Mouse (Mus musculus): ENCODE results near the gene Ccdc174. TPM values are rescaled to one million over a fixed set of nuclear protein-coding genes. Genes with fewer than 3 reads are reported as not detected.

Ccdc174 gene
- polyA plus RNA-seq (2016; fragmentation: Nextera tagmentation; extraction: Ambion mirVana): 32.2 and 35.1 TPM in 2 replicates

DNA sequence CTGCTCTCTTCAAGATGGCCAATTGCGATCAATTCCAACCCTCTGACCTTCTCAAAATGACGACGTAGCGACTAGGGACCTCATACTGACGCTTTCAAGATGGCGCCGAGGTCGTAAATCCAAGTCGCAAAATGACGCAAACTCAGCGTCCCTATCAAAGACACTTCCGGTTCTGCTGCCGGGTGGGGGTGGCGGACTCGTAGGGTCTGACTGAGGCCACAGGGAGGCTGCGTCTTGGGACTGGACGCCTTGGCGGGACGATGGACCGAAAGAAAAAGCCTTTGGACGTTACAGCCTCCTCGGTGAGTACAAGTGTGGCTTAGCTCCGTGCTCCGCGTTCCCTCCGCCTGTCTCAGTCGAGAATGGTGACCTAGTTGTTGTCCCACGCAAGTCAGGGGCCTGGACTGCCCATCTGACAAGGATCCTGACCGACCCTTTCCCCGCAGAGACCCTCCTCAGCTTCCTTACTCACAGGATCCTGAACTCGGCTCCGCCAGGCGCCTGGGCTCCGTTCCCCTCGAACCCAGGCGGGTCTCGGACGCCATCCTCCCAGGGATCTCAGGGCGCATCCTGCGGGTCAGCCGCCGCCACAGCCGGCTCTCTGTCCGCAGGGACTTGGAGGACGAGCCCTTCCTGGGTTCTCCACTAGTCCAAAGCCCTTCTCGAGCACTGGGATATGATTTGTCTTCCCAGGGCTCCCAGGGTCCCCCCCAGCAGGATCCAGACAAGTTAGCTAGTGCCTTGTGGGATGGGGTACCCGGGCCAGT is at the start of gene Ccdc174:
Ccdc174 (plus strand) TSS at position 169 of the 767 bp plus-strand sequence.
- Histone ChIP-seq H3K9me3 (no peaks in the 10 kb centered on the region), H3K36me3 (peaks cover 32% of the 10 kb centered on the region), H3K27ac (peak within 1 kb of the TSS; percentile 92), H3K4me3 (peak within 1 kb of the TSS; percentile 75), H3K27me3 (ENCODE audit: insufficient read depth, poor library complexity, severe bottlenecking) (peaks cover 17% of the 10 kb centered on the region), H3K4me1 (replicated peaks) (peaks cover 18% of the 10 kb centered on the region)
- under 1% methylated on average over 47 of the region's 47 CpGs for WGBS
- DNase-seq (ENCODE audit: low spot score): peak; percentile 95

DNA sequence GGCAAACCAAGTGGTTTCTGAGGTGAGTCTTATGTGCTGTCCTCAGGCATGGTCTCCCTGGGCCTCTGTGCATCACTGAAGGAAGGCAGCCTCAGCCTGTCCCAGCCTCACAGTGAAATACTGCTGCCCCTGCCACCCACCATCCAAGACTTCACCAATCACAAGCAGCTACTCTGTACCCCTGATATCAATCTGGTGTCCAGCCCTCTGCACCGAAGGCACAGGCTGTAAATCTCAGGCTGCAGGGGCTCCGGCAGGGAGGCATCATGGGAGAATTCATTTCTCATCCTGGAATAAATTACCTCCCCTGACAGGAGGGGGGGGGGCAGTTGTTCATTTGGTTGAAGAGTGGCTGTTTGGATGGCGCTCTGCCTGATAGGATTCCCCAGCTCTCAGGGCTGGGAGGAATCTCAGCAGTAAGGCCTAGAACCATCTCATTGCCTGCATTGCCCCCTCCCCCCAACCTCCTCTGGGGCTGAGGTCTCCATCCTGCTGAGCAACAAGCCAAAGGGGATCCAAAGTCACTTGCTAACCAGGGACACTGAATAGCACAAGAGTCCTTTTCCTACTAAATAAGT is 44.9 kb upstream of the Ccdc174 start:
- no peaks in the 10 kb centered on the region for H3K9me3 ChIP-seq
- no peak overlapping the region for H3K27ac ChIP-seq
- no peak overlapping the region for H3K4me3 ChIP-seq
- WGBS: 88% methylated on average over 3 of the region's 3 CpGs
- peaks cover 12% of the 10 kb centered on the region; the same call in 1 of the 2 replicates for H3K27me3 ChIP-seq (ENCODE audit: insufficient read depth, poor library complexity, severe bottlenecking)
- no peaks in the 10 kb centered on the region for H3K36me3 ChIP-seq
- DNase-seq (ENCODE audit: low spot score): no peak
- H3K4me1 ChIP-seq (replicated peaks): peaks cover 1% of the 10 kb centered on the region

DNA sequence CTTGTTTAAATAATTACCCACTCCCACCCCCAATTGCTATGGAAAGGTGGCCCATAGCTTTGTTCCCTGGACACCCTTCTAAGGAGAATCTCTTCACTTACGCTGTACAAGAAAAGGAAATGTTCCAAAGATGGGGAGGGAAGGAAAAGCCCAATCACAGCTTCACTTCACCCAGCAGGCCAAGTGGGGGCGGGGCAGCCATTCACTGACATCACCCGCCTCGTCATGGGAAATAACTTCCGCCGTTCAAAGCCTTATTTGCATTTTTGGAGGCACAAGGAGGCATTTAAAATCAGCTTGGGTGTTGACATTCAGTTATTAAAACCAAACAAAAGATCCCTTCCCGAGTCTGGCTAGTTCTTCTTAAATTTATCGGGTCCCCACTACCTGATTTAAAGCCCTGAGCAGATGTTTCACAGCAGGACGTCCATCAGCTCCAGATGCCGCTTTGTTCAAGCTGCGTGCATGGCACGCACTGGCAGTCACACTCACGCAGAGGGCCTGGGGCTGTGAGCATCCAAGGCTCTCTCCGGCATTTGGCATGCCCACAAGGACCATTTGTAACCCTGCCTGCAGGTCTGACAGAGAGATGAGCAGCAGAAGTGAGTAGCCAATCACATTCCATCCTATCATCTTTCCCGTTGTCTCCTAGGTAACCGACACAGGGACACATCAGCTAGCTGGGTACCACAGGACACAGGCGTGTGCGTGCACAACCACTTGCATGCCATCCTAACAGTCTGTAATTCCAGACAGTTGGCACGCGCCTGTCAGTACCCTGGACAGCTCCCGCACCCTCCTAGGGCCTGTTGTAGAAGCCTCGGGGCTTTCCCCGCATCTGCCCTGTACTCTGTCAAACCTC is 38.6 kb upstream of the Ccdc174 start:
- Histone ChIP-seq H3K27me3 (ENCODE audit: insufficient read depth, poor library complexity, severe bottlenecking) (peaks cover 57% of the 10 kb centered on the region), H3K36me3 (no peaks in the 10 kb centered on the region), H3K27ac (peak overlapping the region; percentile 79), H3K9me3 (no peaks in the 10 kb centered on the region), H3K4me1 (replicated peaks) (peaks cover 35% of the 10 kb centered on the region), H3K4me3 (peak overlapping the region; percentile 39)
- DNase-seq (ENCODE audit: low spot score): peak; percentile 74
- 9% methylated on average over 23 of the region's 23 CpGs for WGBS

- whole genome bisulfite sequencing: 4% methylated on average over 46 of the region's 46 CpGs
- H3K27ac ChIP-seq: peak overlapping the region; percentile 66
- peak overlapping the region; percentile 66 for H3K4me3 ChIP-seq
- no peaks in the 10 kb centered on the region for H3K9me3 ChIP-seq
- DNase-seq (ENCODE audit: low spot score): peak; percentile 37
- peaks cover 81% of the 10 kb centered on the region for H3K27me3 ChIP-seq (ENCODE audit: insufficient read depth, poor library complexity, severe bottlenecking)
- H3K4me1 ChIP-seq (replicated peaks): peaks cover 37% of the 10 kb centered on the region
- H3K36me3 ChIP-seq: no peaks in the 10 kb centered on the region
These were observed 34.8 kb upstream of the Ccdc174 start for GRCm38 (mm10) chr6:91842897-91843627.

DNA sequence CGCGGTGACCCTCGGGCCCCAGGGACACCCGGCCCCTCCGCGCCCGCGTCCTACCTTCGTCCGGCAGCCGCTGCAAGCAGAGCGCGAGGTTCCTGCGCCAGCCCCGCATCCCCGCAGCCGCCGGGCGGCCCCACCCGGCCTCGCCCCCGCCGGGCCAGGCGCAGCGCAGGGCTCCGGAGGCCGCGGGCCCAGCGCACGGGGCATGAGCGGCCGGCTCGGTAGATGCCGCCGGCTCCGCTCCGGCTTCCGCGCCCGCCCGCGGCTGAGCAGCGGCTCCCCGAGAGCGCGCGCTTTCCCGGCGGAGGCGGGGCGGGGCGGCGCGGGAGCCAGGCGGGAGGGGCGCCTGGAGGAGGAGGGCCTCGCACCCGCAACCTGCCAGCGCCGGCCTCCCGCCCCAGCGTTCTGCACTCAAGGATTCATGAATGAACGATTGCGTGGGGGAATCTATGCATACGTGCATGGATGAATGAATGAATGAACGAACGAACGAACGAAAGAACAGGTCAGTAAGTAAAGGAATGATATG is 34.2 kb upstream of the Ccdc174 start:
- Histone ChIP-seq H3K9me3 (no peaks in the 10 kb centered on the region), H3K36me3 (no peaks in the 10 kb centered on the region), H3K4me3 (peak overlapping the region; percentile 66), H3K27ac (peak overlapping the region; percentile 66; the same call in 1 of the 2 replicates), H3K27me3 (ENCODE audit: insufficient read depth, poor library complexity, severe bottlenecking) (peaks cover 81% of the 10 kb centered on the region), H3K4me1 (replicated peaks) (peaks cover 31% of the 10 kb centered on the region)
- DNase-seq (ENCODE audit: low spot score): no peak
- 6% methylated on average over 69 of the region's 69 CpGs for WGBS

- no peaks in the 10 kb centered on the region for H3K4me1 ChIP-seq (replicated peaks)
- H3K27me3 ChIP-seq (ENCODE audit: insufficient read depth, poor library complexity, severe bottlenecking): peaks cover 11% of the 10 kb centered on the region; the same call in 1 of the 2 replicates
- H3K4me3 ChIP-seq: no peak overlapping the region
- 6% methylated on average over 2 of the region's 2 CpGs for WGBS
- DNase-seq (ENCODE audit: low spot score): peak; percentile 53
- no peaks in the 10 kb centered on the region for H3K36me3 ChIP-seq
- H3K9me3 ChIP-seq: no peaks in the 10 kb centered on the region
- H3K27ac ChIP-seq: no peak overlapping the region
These were observed 25.3 kb upstream of the Ccdc174 start for GRCm38 (mm10) chr6:91852550-91852949.

DNA sequence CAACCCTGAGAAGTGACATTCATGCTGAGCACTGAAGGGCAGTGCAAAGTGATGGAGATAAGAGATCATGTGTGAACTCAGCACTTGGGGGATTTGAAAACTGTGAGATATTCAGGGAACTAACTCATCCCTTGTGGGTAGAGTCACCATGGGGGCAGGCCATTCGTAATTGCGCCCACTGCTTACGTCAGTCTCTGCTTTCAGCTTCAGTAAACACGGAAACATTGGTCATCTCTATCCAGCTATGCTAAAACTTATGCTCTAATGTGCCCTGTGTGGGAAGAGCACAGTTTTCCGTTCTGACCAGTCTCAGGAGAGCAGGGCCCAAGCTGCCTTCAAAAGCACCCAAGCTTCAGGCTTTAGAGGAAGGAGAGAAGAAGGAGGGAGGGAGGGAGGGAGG is 19.5 kb upstream of the Ccdc174 start:
- DNase-seq (ENCODE audit: low spot score): no peak
- no peaks in the 10 kb centered on the region for H3K9me3 ChIP-seq
- 75% methylated on average over 5 of the region's 5 CpGs for WGBS

GRCm38 (mm10) chr6:91862848-91863247 is 15.0 kb upstream of the Ccdc174 start:
- no peaks in the 10 kb centered on the region for H3K9me3 ChIP-seq
- no peak for DNase-seq (ENCODE audit: low spot score)
- H3K4me3 ChIP-seq: no peak overlapping the region

More for the DNA sequence above, 19.5 kb upstream of the Ccdc174 start:
- no peak overlapping the region for H3K27ac ChIP-seq
- H3K36me3 ChIP-seq: no peaks in the 10 kb centered on the region
- H3K27me3 ChIP-seq (ENCODE audit: insufficient read depth, poor library complexity, severe bottlenecking): peaks cover 10% of the 10 kb centered on the region; the same call in 1 of the 2 replicates
- H3K4me3 ChIP-seq: no peak overlapping the region
- 0 out of 2 replicates have a peak, but pooled peaks cover 2% of the 10 kb centered on the region for H3K4me1 ChIP-seq (replicated peaks)

GRCm38 (mm10) chr6:91864595-91864994 is 13.3 kb upstream of the Ccdc174 start:
- 76% methylated on average over 5 of the region's 5 CpGs for WGBS

More at GRCm38 (mm10) chr6:91862848-91863247, 15.0 kb upstream of the Ccdc174 start:
- no peaks in the 10 kb centered on the region for H3K36me3 ChIP-seq
- no peak overlapping the region for H3K27ac ChIP-seq
- 0 out of 2 replicates have a peak, but pooled peaks cover 2% of the 10 kb centered on the region for H3K4me1 ChIP-seq (replicated peaks)
- no peaks in the 10 kb centered on the region for H3K27me3 ChIP-seq (ENCODE audit: insufficient read depth, poor library complexity, severe bottlenecking)

GRCm38 (mm10) chr6:91865601-91866000 is 12.3 kb upstream of the Ccdc174 start:
- no peaks in the 10 kb centered on the region for H3K9me3 ChIP-seq
- 88% methylated on average over 11 of the region's 11 CpGs for WGBS
- no peak overlapping the region for H3K27ac ChIP-seq
- no peaks in the 10 kb centered on the region for H3K27me3 ChIP-seq (ENCODE audit: insufficient read depth, poor library complexity, severe bottlenecking)
- H3K36me3 ChIP-seq: no peaks in the 10 kb centered on the region
- no peak overlapping the region for H3K4me3 ChIP-seq
- no peak for DNase-seq (ENCODE audit: low spot score)
- H3K4me1 ChIP-seq (replicated peaks): 0 out of 2 replicates have a peak, but pooled peaks cover 2% of the 10 kb centered on the region

More at GRCm38 (mm10) chr6:91864595-91864994, 13.3 kb upstream of the Ccdc174 start:
- no peaks in the 10 kb centered on the region for H3K9me3 ChIP-seq
- DNase-seq (ENCODE audit: low spot score): no peak
- H3K27me3 ChIP-seq (ENCODE audit: insufficient read depth, poor library complexity, severe bottlenecking): no peaks in the 10 kb centered on the region
- no peaks in the 10 kb centered on the region for H3K36me3 ChIP-seq
- no peak overlapping the region for H3K27ac ChIP-seq
- no peak overlapping the region for H3K4me3 ChIP-seq
- 0 out of 2 replicates have a peak, but pooled peaks cover 2% of the 10 kb centered on the region for H3K4me1 ChIP-seq (replicated peaks)

- Histone ChIP-seq H3K4me3 (no peak overlapping the region), H3K27ac (no peak overlapping the region), H3K4me1 (replicated peaks) (no peaks in the 10 kb centered on the region), H3K36me3 (no peaks in the 10 kb centered on the region), H3K27me3 (ENCODE audit: insufficient read depth, poor library complexity, severe bottlenecking) (peaks cover 6% of the 10 kb centered on the region), H3K9me3 (no peaks in the 10 kb centered on the region)
- DNase-seq (ENCODE audit: low spot score): no peak
- WGBS: 87% methylated on average over 5 of the region's 5 CpGs
These were observed 9.8 kb upstream of the Ccdc174 start for GRCm38 (mm10) chr6:91868091-91868490.

DNA sequence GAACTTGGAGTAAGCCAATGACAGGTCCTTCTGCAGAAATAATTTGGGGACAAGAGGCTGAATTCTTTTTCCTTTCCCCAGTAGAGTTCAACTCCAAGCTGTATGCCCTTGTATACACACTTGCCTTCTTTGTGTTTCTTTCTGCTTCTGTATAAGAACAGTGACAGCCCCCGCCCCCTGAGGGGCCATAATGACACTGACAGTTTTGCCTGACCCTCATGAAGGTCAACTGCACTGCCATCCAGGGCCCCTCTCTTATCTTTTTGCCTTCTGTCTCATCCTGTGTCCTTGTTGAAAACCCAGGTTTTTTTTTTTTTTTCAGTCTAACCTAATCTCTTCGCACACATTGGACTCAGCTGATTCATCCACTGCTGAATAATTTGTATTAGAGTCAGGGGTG is 5.1 kb upstream of the Ccdc174 start:
- Histone ChIP-seq H3K27ac (no peak overlapping the region), H3K4me1 (replicated peaks) (peaks cover 4% of the 10 kb centered on the region), H3K9me3 (no peaks in the 10 kb centered on the region), H3K27me3 (ENCODE audit: insufficient read depth, poor library complexity, severe bottlenecking) (peaks cover 23% of the 10 kb centered on the region), H3K4me3 (no peak overlapping the region), H3K36me3 (no peaks in the 10 kb centered on the region)
- no peak for DNase-seq (ENCODE audit: low spot score)
- WGBS: 63% methylated on average over 2 of the region's 2 CpGs

All from hindbrain, embryonic 10.5 days (tissue).